Mouse (Mus musculus) lung, postnatal 0 days (tissue): ENCODE data around the gene Drap1. TPM values are rescaled to one million over a fixed set of nuclear protein-coding genes. Genes with fewer than 3 reads are reported as not detected.

Experiments
- ATAC-seq: fragments of 200-750 bp; cut with Nextera tagmentation; 2 replicates; pipeline ENCODE4 v1.8.0; 2017; ENCODE audit warnings: moderate library complexity
- DNase-seq: peaks from one replicate; pipeline ENCODE4 v3.0.0-alpha.2; 2016; ENCODE audit warnings: low spot score
- H3K27ac ChIP-seq: fragments of 300-500 bp; sonication (generic); 2 replicates; pipeline ENCODE4 v1.5.1; 2014; ENCODE audit warnings: antibody characterized with exemption, mild to moderate bottlenecking, low read length, mixed read lengths
- H3K27me3 ChIP-seq: fragments of 300-500 bp; sonication (generic); replicated peaks from 2 replicates; pipeline ENCODE4 v1.6.1; 2014; ENCODE audit warnings: low read length, mixed read lengths; ENCODE audit not compliant: insufficient read depth
- H3K36me3 ChIP-seq: fragments of 300-500 bp; sonication (generic); 2 replicates; pipeline ENCODE4 v1.6.1; 2014; ENCODE audit warnings: low read length, mixed read lengths; ENCODE audit not compliant: insufficient read depth
- H3K4me1 ChIP-seq: fragments of 300-500 bp; sonication (generic); 2 replicates; pipeline ENCODE4 v1.6.1; 2014; ENCODE audit warnings: antibody characterized with exemption, low read depth, low read length, mixed read lengths; ENCODE audit not compliant: insufficient read depth
- H3K4me2 ChIP-seq: fragments of 300-500 bp; sonication (generic); replicated peaks from 2 replicates; pipeline ENCODE4 v1.6.1; 2014; ENCODE audit warnings: low read depth, mild to moderate bottlenecking, low read length, moderate library complexity, mixed read lengths
- H3K4me3 ChIP-seq: fragments of 300-500 bp; sonication (generic); 2 replicates; pipeline ENCODE4 v1.5.1; 2014; ENCODE audit warnings: low read depth, low read length
- H3K9ac ChIP-seq: fragments of 300-500 bp; sonication (generic); replicated peaks from 2 replicates; pipeline ENCODE4 v1.6.1; 2014; ENCODE audit warnings: low read depth, mild to moderate bottlenecking
- H3K9me3 ChIP-seq: fragments of 300-500 bp; sonication (generic); 2 replicates; pipeline ENCODE4 v1.6.1; 2016; ENCODE audit warnings: low read length, mixed read lengths
- CTCF ChIP-seq: IDR thresholded peaks from 2 replicates; pipeline ENCODE4 v1.5.1; 2016; ENCODE audit warnings: antibody characterized with exemption, mild to moderate bottlenecking
- EP300 ChIP-seq: IDR thresholded peaks from 2 replicates; pipeline ENCODE4 v1.6.1; 2016; ENCODE audit warnings: antibody characterized with exemption, mild to moderate bottlenecking, control low read depth
- WGBS: fragments of 180-500 bp; shearing (Covaris S2); extraction: QIAGEN DNeasy Blood & Tissue Kit; methylation state at CpG from one replicate; pipeline ENCODE4 v1.1.7; 2014; 5-methylcytosine and 5-hydroxymethylcytosine counted together
- polyA plus RNA-seq: library from polyadenylated mRNA; unstranded; fragments of >200 nt; fragmentation: Nextera tagmentation; extraction: Ambion mirVana; gene quantifications from 2 replicates; pipeline ENCODE4 v1.2.1, GENCODE M21; 2015

Drap1 gene
- polyA plus RNA-seq, 1 experiment from 2014 or later, result 379 TPM

DNA sequence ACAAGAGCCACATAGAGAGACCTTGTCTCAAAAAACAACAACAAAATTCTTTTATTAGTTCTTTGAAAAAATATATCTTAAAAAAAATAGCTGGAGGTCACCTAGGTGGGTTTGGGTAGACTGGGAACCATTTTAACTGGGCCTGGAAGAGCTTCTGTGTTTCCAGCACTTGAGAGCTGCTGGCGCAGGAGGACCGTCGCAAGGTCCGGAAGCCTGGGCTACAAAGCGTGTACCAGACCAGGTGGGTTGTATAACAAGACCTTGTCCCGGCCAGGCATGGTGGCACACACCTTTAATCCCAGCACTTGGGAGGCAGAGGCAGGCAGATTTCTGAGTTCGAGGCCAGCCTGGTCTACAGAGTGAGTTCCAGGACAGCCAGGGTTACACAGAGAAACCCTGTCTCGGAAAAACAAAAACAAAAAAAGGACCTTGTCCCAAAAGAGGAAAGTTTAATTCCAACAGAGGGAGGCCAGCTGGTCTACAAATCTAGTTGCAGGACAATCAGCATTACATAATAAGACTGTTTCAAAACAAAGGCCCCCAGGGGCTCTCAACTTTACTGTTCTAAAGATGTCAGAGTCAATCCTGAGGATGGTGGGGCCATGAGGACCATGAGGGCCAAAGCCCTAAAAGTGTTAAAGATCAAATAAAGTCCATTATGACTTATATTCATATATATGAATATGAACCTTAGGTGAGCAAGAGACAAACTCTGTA lies 5.9 kb downstream of the Drap1 start:
- Histone ChIP-seq H3K4me3 (no peak overlapping the region), H3K4me1 (peaks cover 20% of the 10 kb centered on the region), H3K4me2 (no peak overlapping the region), H3K27ac (no peak overlapping the region), H3K27me3 (no peaks in the 10 kb centered on the region), H3K36me3 (0 out of 2 replicates have a peak, but pooled peaks cover 17% of the 10 kb centered on the region), H3K9ac (no peak overlapping the region), H3K9me3 (no peaks in the 10 kb centered on the region)
- WGBS, result 93% methylated on average over 7 of the region's 8 CpGs
- ATAC-seq (no peak), DNase-seq (peak; percentile 58)
- no peak for TF ChIP-seq CTCF

- TF ChIP-seq EP300 (peak; percentile 95), CTCF (no peak)
- Histone ChIP-seq H3K27me3 (no peaks in the 10 kb centered on the region), H3K4me3 (no peak overlapping the region), H3K9ac (no peak overlapping the region), H3K4me2 (no peak overlapping the region), H3K4me1 (0 out of 2 replicates have a peak, but pooled peaks cover 9% of the 10 kb centered on the region), H3K36me3 (0 out of 2 replicates have a peak, but pooled peaks cover 6% of the 10 kb centered on the region), H3K27ac (peak overlapping the region; percentile 77), H3K9me3 (no peaks in the 10 kb centered on the region)
- WGBS, result 23% methylated on average over 2 of the region's 2 CpGs
- ATAC-seq (peak; percentile 86), DNase-seq (peak; percentile 94)
These were observed 10.2 kb downstream of the Drap1 start for GRCm38 (mm10) chr19:5414534-5414957.

- 0 out of 2 replicates have a peak, but pooled peaks cover 9% of the 10 kb centered on the region for H3K4me1 ChIP-seq
- TF ChIP-seq CTCF (no peak), EP300 (no peak)
- no peaks in the 10 kb centered on the region for H3K27me3 ChIP-seq
- ATAC-seq, result no peak
- no peak for DNase-seq
- no peak overlapping the region for H3K9ac ChIP-seq
- peak overlapping the region; percentile 77 for H3K27ac ChIP-seq
- 0 out of 2 replicates have a peak, but pooled peaks cover 6% of the 10 kb centered on the region for H3K36me3 ChIP-seq
- no peak overlapping the region for H3K4me3 ChIP-seq
- H3K4me2 ChIP-seq, result no peak overlapping the region
- H3K9me3 ChIP-seq, result no peaks in the 10 kb centered on the region
- WGBS, result 77% methylated on average over 4 of the region's 4 CpGs
These were observed 10.9 kb downstream of the Drap1 start for GRCm38 (mm10) chr19:5413840-5414239.

DNA sequence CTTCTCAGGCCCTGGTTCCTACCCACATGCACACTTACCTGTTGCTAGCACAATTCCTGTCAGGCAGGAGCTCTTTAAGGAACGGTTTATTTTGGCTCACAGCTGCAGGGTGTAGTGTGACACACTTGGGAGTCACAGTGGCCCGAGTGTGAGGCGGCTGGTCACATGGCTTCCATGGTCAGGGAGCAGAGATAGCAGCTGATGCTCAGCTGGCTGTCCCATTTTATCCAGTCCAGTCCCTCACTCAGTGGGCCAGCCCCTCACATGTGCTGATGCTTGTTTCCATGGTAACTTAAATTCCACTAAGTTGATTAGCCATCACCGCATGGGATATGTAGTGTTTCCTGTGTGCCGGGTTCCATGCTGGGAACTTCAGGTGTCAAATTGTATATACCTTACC lies 12.8 kb downstream of the Drap1 start:
- no peaks in the 10 kb centered on the region for H3K27me3 ChIP-seq
- ATAC-seq (no peak), DNase-seq (no peak)
- H3K9ac ChIP-seq, result no peak overlapping the region
- 0 out of 2 replicates have a peak, but pooled peaks cover 9% of the 10 kb centered on the region for H3K4me1 ChIP-seq
- H3K27ac ChIP-seq, result no peak overlapping the region
- H3K36me3 ChIP-seq, result no peaks in the 10 kb centered on the region
- no peaks in the 10 kb centered on the region for H3K9me3 ChIP-seq
- TF ChIP-seq EP300 (no peak), CTCF (no peak)
- 49% methylated on average over 5 of the region's 5 CpGs for WGBS
- H3K4me2 ChIP-seq, result no peak overlapping the region
- no peak overlapping the region for H3K4me3 ChIP-seq

DNA sequence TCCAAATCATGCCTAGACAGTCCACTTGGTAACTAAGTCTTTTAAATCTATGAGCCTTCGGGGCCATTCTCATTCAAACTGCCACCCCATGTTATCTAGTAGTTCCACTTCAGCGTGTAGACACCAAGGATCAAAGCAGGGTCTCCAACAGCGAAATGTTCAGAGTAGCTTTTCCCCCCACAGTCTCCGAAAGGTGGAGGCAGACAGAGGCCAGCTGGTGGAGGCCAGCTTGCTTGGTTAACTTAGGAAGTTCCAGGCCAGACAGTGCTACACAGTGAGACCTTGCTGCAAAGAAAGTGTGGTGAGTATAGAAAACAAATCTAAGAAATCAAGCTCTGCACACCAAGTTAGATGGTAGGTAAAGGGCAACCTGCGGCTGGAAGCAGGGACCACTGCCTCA lies 14.1 kb downstream of the Drap1 start:
- Histone ChIP-seq H3K9me3 (no peaks in the 10 kb centered on the region), H3K4me1 (0 out of 2 replicates have a peak, but pooled peaks cover 9% of the 10 kb centered on the region), H3K4me3 (no peak overlapping the region), H3K27ac (peak overlapping the region; percentile 51; the same call in 1 of the 2 replicates), H3K9ac (no peak overlapping the region), H3K27me3 (no peaks in the 10 kb centered on the region), H3K4me2 (no peak overlapping the region), H3K36me3 (no peaks in the 10 kb centered on the region)
- TF ChIP-seq CTCF, result no peak
- TF ChIP-seq EP300, result no peak
- 64% methylated on average over 5 of the region's 5 CpGs for WGBS
- DNase-seq (no peak), ATAC-seq (no peak)

GRCm38 (mm10) chr19:5409068-5409467 lies 15.7 kb downstream of the Drap1 start:
- Histone ChIP-seq H3K9me3 (no peaks in the 10 kb centered on the region), H3K9ac (no peak overlapping the region), H3K27me3 (no peaks in the 10 kb centered on the region), H3K27ac (peak overlapping the region; percentile 99), H3K4me3 (no peak overlapping the region), H3K4me2 (no peak overlapping the region), H3K36me3 (no peaks in the 10 kb centered on the region), H3K4me1 (0 out of 2 replicates have a peak, but pooled peaks cover 5% of the 10 kb centered on the region)
- ATAC-seq (peak; percentile 26), DNase-seq (peak; percentile 79)
- WGBS, result 71% methylated on average over 5 of the region's 5 CpGs
- TF ChIP-seq EP300 (no peak), CTCF (no peak)
